ENCODE assay signal across 21 mouse cellular contexts in the genomic region with DNA sequence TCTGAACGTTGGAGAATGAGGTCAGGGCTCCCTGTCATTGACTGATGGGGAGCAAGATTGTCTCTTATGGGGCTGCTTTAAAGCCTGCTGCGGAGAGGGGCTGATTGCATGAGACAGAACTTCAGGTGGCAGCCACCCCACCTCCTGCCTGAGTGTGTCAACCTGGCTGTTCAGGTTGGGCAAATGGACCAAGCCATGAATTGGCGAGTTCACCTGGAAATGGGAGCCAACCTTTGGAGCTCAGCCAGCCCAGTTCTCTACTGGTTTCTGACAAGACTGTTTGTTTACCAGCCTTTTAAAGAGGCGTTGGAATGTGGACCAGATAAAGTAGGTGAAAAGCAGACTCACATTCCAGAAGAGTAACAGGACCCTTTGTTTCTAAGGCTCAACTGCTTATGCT.
DNase-seq lines count a peak whose midpoint lies in the region; ATAC-seq and TF ChIP-seq lines count a peak whose summit lies in the region.
"Had no signal": no experiment of that assay in that cellular context is flagged by ENCODE, and none has a peak within 500 bp of the region (broad histone marks: within the 10 kb centered on the region; RNA-seq: fewer than 3 reads in every experiment).

No protein-coding gene starts in this region.

- no peak for TF ChIP-seq EP300 in lung, postnatal 0 days (IDR thresholded peaks at IDR 0.05)

- TF ChIP-seq CTCF in lung, postnatal 0 days (IDR thresholded peaks at IDR 0.05): no peak

- H3K4me3 ChIP-seq in lung, postnatal 0 days (ENCODE audit: low read depth, low read length): no peak overlapping the region
- no peak overlapping the region for H3K4me3 ChIP-seq in lung, embryonic 16.5 days (ENCODE audit: low read length)
- H3K4me3 ChIP-seq: embryonic facial prominence, embryonic 12.5 days; gastrocnemius, adult 2 months; midbrain, embryonic 12.5 days; myocyte had no signal

- H3K4me2 ChIP-seq in lung, postnatal 0 days (replicated peaks; ENCODE audit: low read depth, low read length): no peak overlapping the region
- H3K4me2 ChIP-seq in lung, embryonic 16.5 days (ENCODE audit: low read depth, low read length): no peak overlapping the region
- H3K4me2 ChIP-seq: embryonic facial prominence, embryonic 12.5 days; heart, embryonic 11.5 days; midbrain, embryonic 12.5 days had no signal

- no peak overlapping the region for H3K27ac ChIP-seq in lung, postnatal 0 days (ENCODE audit: low read length)
- peak overlapping the region; percentile 5; the same call in 1 of the 2 replicates for H3K27ac ChIP-seq in lung, embryonic 16.5 days (ENCODE audit: low read length)
- H3K27ac ChIP-seq: embryonic facial prominence, embryonic 12.5 days; gastrocnemius, adult 2 months; midbrain, embryonic 12.5 days had no signal

- no peak; the same call in 1 of the 2 replicates for ATAC-seq in lung, postnatal 0 days
- 0 out of 2 replicates have a peak, but pooled peaks have one; percentile 13 for ATAC-seq in lung, embryonic 16.5 days (ENCODE audit: low read depth)
- ATAC-seq: CD4-positive, CD25-positive, alpha-beta regulatory T cell, adult 4 months; forebrain, embryonic 16.5 days; hindbrain, embryonic 16.5 days had no signal

- 23% methylated on average over 4 of the region's 4 CpGs for WGBS in lung, postnatal 0 days
- WGBS in lung, embryonic 16.5 days: 12% methylated on average over 4 of the region's 4 CpGs

- no peaks in the 10 kb centered on the region for H3K27me3 ChIP-seq in lung, postnatal 0 days (replicated peaks; ENCODE audit: insufficient read depth, low read length)
- H3K27me3 ChIP-seq in lung, embryonic 16.5 days (ENCODE audit: control insufficient read depth, insufficient read depth, low read depth, low read length): no peaks in the 10 kb centered on the region
- H3K27me3 ChIP-seq: embryonic facial prominence, embryonic 12.5 days; midbrain, embryonic 12.5 days had no signal

- H3K4me1 ChIP-seq in lung, postnatal 0 days (ENCODE audit: insufficient read depth, low read depth, low read length): peaks cover 4% of the 10 kb centered on the region; the same call in 1 of the 2 replicates
- H3K4me1 ChIP-seq in lung, embryonic 16.5 days (replicated peaks; ENCODE audit: control insufficient read depth, insufficient read depth, low read length): peaks cover 17% of the 10 kb centered on the region; the same call in 1 of the 2 replicates
- H3K4me1 ChIP-seq: midbrain, embryonic 12.5 days had no signal

- H3K9ac ChIP-seq in lung, postnatal 0 days (replicated peaks; ENCODE audit: low read depth): no peak overlapping the region
- no peak overlapping the region for H3K9ac ChIP-seq in lung, embryonic 16.5 days (ENCODE audit: low read length)
- H3K9ac ChIP-seq: embryonic facial prominence, embryonic 12.5 days; midbrain, embryonic 12.5 days had no signal

- no peaks in the 10 kb centered on the region for H3K9me3 ChIP-seq in lung, postnatal 0 days (ENCODE audit: low read length)
- H3K9me3 ChIP-seq in lung, embryonic 16.5 days (ENCODE audit: control insufficient read depth, low read length): no peaks in the 10 kb centered on the region
- H3K9me3 ChIP-seq: embryonic facial prominence, embryonic 12.5 days; G1E; midbrain, embryonic 12.5 days had no signal

- no peaks in the 10 kb centered on the region for H3K36me3 ChIP-seq in lung, postnatal 0 days (ENCODE audit: insufficient read depth, low read length)
- H3K36me3 ChIP-seq in lung, embryonic 16.5 days (ENCODE audit: control insufficient read depth, insufficient read depth, low read length): no peaks in the 10 kb centered on the region
- H3K36me3 ChIP-seq: embryonic facial prominence, embryonic 12.5 days; G1E; midbrain, embryonic 12.5 days had no signal

- peak; percentile 7 for DNase-seq in adrenal gland, postnatal 25 days
- no peak for DNase-seq in adrenal gland, postnatal 14 days
- DNase-seq in lung, adult 18-20 months: peak; percentile 65 to 68
- DNase-seq in lung, postnatal 0 days (ENCODE audit: low spot score): no peak
- peak; percentile 78 for DNase-seq in cerebellum, adult 9-10 months
- DNase-seq in layer of hippocampus, adult 9-11 months: no peak
- no peak for DNase-seq in frontal cortex, postnatal 25 days (ENCODE audit: low spot score in 2 of 2)
- DNase-seq: gastrocnemius, adult 2 months; kidney, adult 9 months; kidney, postnatal 36 days; liver; thymus, adult 18-20 months had no signal

Comparison
In these comparisons a context has a peak if more than half of its experiments do, and no peak if none do; other contexts are left out.
1. DNase-seq: peak in adrenal gland, postnatal 25 days (single experiment), lung, adult 18-20 months (2 of 2) and cerebellum, adult 9-10 months (single experiment); none in adrenal gland, postnatal 14 days (single experiment), lung, postnatal 0 days (single experiment), layer of hippocampus, adult 9-11 months (single experiment) and frontal cortex, postnatal 25 days (0 of 2).